Mouse (Mus musculus): ENCODE measurements at regions not wholly inside any gene's neighbourhood (a gene's known extent, or its start where the extent isn't known, plus 50 kb on each side); places are given as distances from the start of the nearest gene placed in this dataset.

GRCm38 (mm10) chr15:45266620-45267263 lies 5132.6 kb downstream of the 9330182O14Rik start:
- DNase-seq (ENCODE audit: low spot score in 2 of 2): peak; percentile 25 to 40

DNA sequence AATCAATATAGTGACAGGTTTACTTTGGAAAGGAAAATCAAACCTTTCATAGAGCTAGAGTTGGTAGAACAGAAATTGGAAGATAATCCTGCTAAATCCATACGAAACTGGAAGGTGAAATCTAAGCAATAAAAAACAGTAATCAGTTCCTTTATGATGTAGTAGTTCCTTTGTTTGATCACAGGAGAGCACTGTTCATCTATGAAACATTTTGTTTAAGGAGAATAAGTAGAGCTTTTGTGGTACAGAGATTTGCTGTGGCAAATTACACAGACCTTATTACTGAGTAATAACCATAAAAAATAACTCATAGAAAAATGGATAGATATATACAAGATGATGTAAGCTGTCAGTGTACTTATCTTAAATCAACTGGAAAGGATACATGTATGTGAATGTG lies 5139.5 kb downstream of the 9330182O14Rik start:
- DNase-seq (ENCODE audit: low spot score in 2 of 2): no peak

DNA sequence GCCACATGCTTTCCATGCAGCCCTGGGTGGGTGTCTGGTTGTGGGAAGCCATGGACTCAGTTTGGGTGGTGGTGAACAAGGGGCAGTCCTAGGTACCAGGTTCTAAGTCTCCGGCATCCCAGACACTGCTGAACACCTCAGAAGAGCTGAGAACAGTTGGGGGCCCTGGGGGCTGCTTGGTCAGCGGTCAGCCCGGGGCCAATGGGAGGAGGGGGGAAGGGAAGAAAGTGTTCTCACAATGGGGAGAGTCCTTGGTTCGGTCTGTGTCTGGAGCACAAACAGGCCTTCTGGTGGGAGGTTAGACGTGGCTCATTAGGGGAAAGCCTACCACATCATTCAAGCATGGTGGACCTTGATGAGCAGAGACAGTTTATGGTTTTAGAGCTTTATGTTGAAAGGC lies 5187.5 kb downstream of the 9330182O14Rik start:
- no peak for DNase-seq (ENCODE audit: low spot score in 2 of 2)

- peak in 1 of 2 experiments; percentile 32 for DNase-seq (ENCODE audit: low spot score in 2 of 2)
Measured at GRCm38 (mm10) chr15:45350496-45350895, 5216.3 kb downstream of the 9330182O14Rik start.

Data from right cerebral cortex, postnatal 10 days (tissue).